Mouse (Mus musculus): ENCODE measurements around the gene Zfp566. TPM values are rescaled to one million over a fixed set of nuclear protein-coding genes. Genes with fewer than 3 reads are reported as not detected.

Zfp566 gene
- polyA plus RNA-seq, 1 experiment: 6.1 TPM

DNA sequence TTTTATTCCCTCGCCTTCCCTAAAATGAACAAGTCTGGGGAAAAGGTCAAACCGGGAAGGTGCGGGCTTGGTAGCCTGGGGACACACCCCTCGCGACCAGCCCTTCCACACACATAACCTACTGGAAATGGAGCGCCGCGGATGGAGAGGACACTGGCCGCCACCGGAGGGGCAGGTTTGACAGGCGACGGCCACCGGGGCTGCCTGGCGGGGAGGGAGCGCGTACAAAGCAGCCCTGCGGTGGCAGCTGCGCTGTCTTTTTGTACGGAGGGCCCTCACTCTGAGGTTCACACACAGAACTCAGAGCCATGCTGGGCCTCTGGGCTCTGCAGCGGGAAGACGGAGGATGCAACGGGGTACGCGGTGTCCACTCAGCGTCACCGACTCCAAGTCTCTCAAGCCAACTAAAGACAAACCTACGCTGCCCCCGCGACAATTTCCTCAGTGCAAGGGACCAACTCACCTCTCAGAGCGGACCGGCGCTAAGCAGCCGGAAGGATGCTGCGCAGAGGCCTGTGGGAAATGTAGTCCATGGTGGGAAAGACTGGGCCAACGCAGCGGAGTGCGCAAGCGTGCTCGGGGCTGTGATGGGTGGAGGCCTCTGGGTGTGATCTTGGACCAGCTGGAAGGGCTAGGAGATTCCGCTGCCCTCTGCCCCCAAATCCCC lies 39.3 kb downstream of the Zfp566 start, which contains the start of gene Zfp14:
Gene Zfp14, minus strand, starts transcription at position 499 of the 667 bp plus-strand sequence.
- DNase-seq: peak; percentile 94 to 95
- Histone ChIP-seq H3K27me3 (ENCODE audit: control insufficient read depth, insufficient read depth, low read length) (no peaks in the 10 kb centered on the region), H3K27ac (ENCODE audit: insufficient read depth, low read length) (peak within 1 kb of the TSS; percentile 65), H3K4me1 (ENCODE audit: control insufficient read depth, insufficient read depth, low read length) (0 out of 2 replicates have a peak, but pooled peaks cover 3% of the 10 kb centered on the region), H3K4me3 (replicated peaks; ENCODE audit: insufficient read depth, low read depth, low read length) (peak within 1 kb of the TSS; percentile 78)
- WGBS: under 1% methylated on average over 40 of the region's 40 CpGs
- peak; percentile 76; the same call in 1 of the 2 replicates for TF ChIP-seq POLR2A (IDR thresholded peaks at IDR 0.05; ENCODE audit: borderline replicate concordance, insufficient read depth, low read length)
- no peak for TF ChIP-seq CTCF (IDR thresholded peaks at IDR 0.05; ENCODE audit: borderline replicate concordance, insufficient read depth, low read depth, low read length)

DNA sequence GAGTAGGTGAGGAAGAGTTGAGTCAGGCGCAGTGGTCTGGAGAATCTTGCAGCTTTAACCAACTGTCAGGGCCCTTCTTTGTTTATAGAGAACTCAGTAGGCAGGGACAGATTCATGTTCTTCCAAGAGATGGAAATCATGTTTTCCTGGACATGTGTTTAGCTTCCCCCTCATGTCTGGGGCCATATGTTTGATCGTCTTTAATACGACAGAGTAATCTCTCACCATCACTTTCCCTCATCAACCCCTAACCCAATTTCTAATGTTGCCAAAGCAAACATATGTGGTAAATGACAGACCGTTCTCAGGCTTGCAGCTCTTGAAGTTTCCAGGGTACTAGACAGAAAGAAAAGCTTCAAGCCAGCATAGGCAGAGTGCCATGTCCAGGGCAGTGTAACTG lies 42.2 kb downstream of the Zfp566 start:
- DNase-seq: no peak
- no peak overlapping the region for H3K4me3 ChIP-seq (replicated peaks; ENCODE audit: insufficient read depth, low read depth, low read length)
- H3K4me1 ChIP-seq (ENCODE audit: control insufficient read depth, insufficient read depth, low read length): 0 out of 2 replicates have a peak, but pooled peaks cover 3% of the 10 kb centered on the region
- 70% methylated on average over 4 of the region's 4 CpGs for WGBS
- no peaks in the 10 kb centered on the region for H3K27me3 ChIP-seq (ENCODE audit: control insufficient read depth, insufficient read depth, low read length)
- no peak overlapping the region for H3K27ac ChIP-seq (ENCODE audit: insufficient read depth, low read length)
- TF ChIP-seq POLR2A (IDR thresholded peaks at IDR 0.05; ENCODE audit: borderline replicate concordance, insufficient read depth, low read length): no peak
- TF ChIP-seq CTCF (IDR thresholded peaks at IDR 0.05; ENCODE audit: borderline replicate concordance, insufficient read depth, low read depth, low read length): no peak

DNA sequence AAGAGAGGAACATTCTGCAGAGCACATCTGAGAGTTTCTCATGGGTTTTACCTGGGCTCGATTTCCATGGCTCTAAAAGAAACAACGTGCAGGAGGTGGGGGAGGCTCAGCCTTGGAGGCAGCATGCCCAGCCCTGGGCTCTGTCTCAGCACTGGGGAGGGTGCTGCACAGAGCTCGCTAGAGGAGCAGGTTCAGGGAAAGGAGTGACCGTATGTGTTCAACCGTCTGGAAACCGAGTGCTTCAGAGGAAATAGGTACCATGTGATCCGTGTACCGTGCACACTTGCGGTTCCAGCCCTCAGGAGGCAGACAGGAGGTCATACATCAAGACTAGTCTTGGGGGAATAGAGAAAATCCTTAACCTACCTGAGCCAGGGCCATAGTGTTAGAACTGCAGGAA lies 46.0 kb downstream of the Zfp566 start:
- H3K27me3 ChIP-seq (ENCODE audit: control insufficient read depth, insufficient read depth, low read length): no peaks in the 10 kb centered on the region
- TF ChIP-seq POLR2A (IDR thresholded peaks at IDR 0.05; ENCODE audit: borderline replicate concordance, insufficient read depth, low read length): no peak
- no peak for TF ChIP-seq CTCF (IDR thresholded peaks at IDR 0.05; ENCODE audit: borderline replicate concordance, insufficient read depth, low read depth, low read length)
- no peak overlapping the region for H3K4me3 ChIP-seq (replicated peaks; ENCODE audit: insufficient read depth, low read depth, low read length)
- no peaks in the 10 kb centered on the region for H3K4me1 ChIP-seq (ENCODE audit: control insufficient read depth, insufficient read depth, low read length)
- no peak for DNase-seq
- 64% methylated on average over 9 of the region's 9 CpGs for WGBS
- no peak overlapping the region for H3K27ac ChIP-seq (ENCODE audit: insufficient read depth, low read length)

DNA sequence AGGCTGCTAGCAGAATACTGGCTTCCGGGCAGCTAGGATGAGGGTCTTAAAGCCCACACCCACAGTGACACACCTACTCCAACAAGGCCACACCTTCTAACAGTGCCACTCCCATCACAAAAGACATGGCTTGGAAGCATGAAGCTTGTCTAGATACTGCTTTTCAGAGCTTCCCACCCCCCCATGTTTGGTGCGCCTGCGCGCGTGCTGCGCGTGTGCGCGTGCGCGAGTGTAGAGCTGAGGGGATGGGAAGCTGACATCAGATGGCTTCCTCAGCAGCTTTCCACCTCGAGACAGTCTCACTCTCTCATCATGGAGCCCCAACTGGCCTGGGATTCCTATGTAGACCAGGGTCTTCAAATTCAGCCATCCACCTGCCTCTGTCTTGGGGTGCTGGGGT lies 56.0 kb downstream of the Zfp566 start:
- H3K27me3 ChIP-seq (ENCODE audit: control insufficient read depth, insufficient read depth, low read length): no peaks in the 10 kb centered on the region
- H3K27ac ChIP-seq (ENCODE audit: insufficient read depth, low read length): no peak overlapping the region
- no peaks in the 10 kb centered on the region for H3K4me1 ChIP-seq (ENCODE audit: control insufficient read depth, insufficient read depth, low read length)
- whole genome bisulfite sequencing: 93% methylated on average over 12 of the region's 12 CpGs
- DNase-seq: no peak
- no peak for TF ChIP-seq CTCF (IDR thresholded peaks at IDR 0.05; ENCODE audit: borderline replicate concordance, insufficient read depth, low read depth, low read length)
- TF ChIP-seq POLR2A (IDR thresholded peaks at IDR 0.05; ENCODE audit: borderline replicate concordance, insufficient read depth, low read length): no peak
- H3K4me3 ChIP-seq (replicated peaks; ENCODE audit: insufficient read depth, low read depth, low read length): no peak overlapping the region

DNA sequence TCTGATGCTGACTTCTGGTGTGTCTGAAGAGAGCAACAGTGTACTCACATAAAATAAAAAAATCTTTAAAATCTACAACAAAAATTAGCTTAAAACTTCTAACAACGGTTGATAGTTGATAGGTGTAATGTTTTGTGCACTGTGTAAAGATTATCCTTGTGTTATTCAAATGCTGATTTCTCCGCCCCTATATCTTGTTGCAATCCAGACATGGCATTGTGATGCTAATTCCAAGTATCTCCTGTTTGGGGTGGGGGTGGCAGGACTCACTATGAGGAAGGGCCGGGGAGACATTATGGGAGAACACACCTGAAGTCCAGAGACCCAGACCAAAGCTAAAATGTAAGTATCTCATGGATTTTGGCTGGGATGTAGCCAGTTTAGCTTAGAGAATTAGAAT lies 58.9 kb downstream of the Zfp566 start:
- TF ChIP-seq POLR2A (IDR thresholded peaks at IDR 0.05; ENCODE audit: borderline replicate concordance, insufficient read depth, low read length) (no peak), CTCF (IDR thresholded peaks at IDR 0.05; ENCODE audit: borderline replicate concordance, insufficient read depth, low read depth, low read length) (no peak)
- Histone ChIP-seq H3K4me1 (ENCODE audit: control insufficient read depth, insufficient read depth, low read length) (no peaks in the 10 kb centered on the region), H3K27me3 (ENCODE audit: control insufficient read depth, insufficient read depth, low read length) (no peaks in the 10 kb centered on the region), H3K4me3 (replicated peaks; ENCODE audit: insufficient read depth, low read depth, low read length) (no peak overlapping the region), H3K27ac (ENCODE audit: insufficient read depth, low read length) (no peak overlapping the region)
- no peak for DNase-seq
- WGBS: 75% methylated on average over 3 of the region's 3 CpGs

DNA sequence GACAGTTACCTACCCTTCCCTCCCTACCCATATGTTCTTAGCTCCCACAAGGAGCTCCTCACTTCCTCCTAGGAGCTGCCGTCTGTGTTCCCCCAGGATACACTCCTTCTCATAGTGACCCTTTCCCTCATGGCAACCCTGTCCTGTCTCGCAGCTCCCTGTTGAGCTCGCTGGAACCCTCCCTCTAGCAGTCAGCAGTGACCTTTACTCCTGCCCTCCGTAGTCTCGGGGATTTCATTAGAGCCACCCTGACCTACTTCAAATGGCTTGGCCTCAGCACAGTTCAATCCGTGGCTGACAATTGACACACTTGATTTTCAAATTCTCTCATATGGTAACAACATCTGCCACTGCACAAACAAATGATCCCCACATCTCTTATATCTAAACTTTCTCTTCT lies 59.6 kb downstream of the Zfp566 start:
- Histone ChIP-seq H3K4me1 (ENCODE audit: control insufficient read depth, insufficient read depth, low read length) (no peaks in the 10 kb centered on the region), H3K4me3 (replicated peaks; ENCODE audit: insufficient read depth, low read depth, low read length) (no peak overlapping the region), H3K27me3 (ENCODE audit: control insufficient read depth, insufficient read depth, low read length) (no peaks in the 10 kb centered on the region), H3K27ac (ENCODE audit: insufficient read depth, low read length) (no peak overlapping the region)
- TF ChIP-seq POLR2A (IDR thresholded peaks at IDR 0.05; ENCODE audit: borderline replicate concordance, insufficient read depth, low read length) (no peak), CTCF (IDR thresholded peaks at IDR 0.05; ENCODE audit: borderline replicate concordance, insufficient read depth, low read depth, low read length) (no peak)
- 32% methylated on average over 6 of the region's 6 CpGs for WGBS
- DNase-seq: no peak

DNA sequence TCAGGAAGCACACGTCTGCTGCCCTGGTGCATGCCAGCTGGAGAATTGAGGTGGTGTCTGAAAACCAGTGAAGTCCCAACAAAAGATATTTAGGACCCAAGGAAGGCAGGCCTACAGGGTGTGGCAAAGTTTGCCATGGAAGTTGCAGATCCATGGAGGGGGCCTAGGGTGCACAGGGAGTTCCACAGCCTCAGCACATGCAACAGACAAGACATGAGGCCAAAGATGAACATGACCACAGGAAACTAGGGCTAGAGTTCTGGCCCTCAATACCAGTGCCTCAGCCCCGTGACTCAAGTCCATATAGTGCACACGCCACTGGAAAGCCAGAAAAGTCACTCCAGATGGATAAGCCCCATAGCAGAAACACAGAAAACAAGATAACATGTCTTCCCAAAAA lies 61.8 kb downstream of the Zfp566 start:
- 81% methylated on average over 3 of the region's 3 CpGs for WGBS
- TF ChIP-seq POLR2A (IDR thresholded peaks at IDR 0.05; ENCODE audit: borderline replicate concordance, insufficient read depth, low read length): no peak
- no peak for TF ChIP-seq CTCF (IDR thresholded peaks at IDR 0.05; ENCODE audit: borderline replicate concordance, insufficient read depth, low read depth, low read length)
- Histone ChIP-seq H3K4me1 (ENCODE audit: control insufficient read depth, insufficient read depth, low read length) (no peaks in the 10 kb centered on the region), H3K27ac (ENCODE audit: insufficient read depth, low read length) (no peak overlapping the region), H3K4me3 (replicated peaks; ENCODE audit: insufficient read depth, low read depth, low read length) (no peak overlapping the region), H3K27me3 (ENCODE audit: control insufficient read depth, insufficient read depth, low read length) (no peaks in the 10 kb centered on the region)
- no peak for DNase-seq

Other genes with a start within 250 kb of the Zfp566 start
- gene Zfp940, start 236.9 kb downstream of the Zfp566 start, polyA plus RNA-seq (2012; rRNA removed): 10.6 and 10.8 TPM in 2 replicates
- gene Zfp420, start 230.5 kb downstream of the Zfp566 start, polyA plus RNA-seq (2012; rRNA removed): 12.7 and 13.6 TPM in 2 replicates
- 13.7 and 14.4 TPM in 2 replicates for gene Zfp27, start 184.0 kb downstream of the Zfp566 start, polyA plus RNA-seq (2012; rRNA removed)
- gene Zfp383, start 182.3 kb downstream of the Zfp566 start, polyA plus RNA-seq (2012; rRNA removed): 13.4 and 14.0 TPM in 2 replicates
- 15.4 and 17.3 TPM in 2 replicates for gene Zfp74, start 136.4 kb downstream of the Zfp566 start, polyA plus RNA-seq (2012; rRNA removed)
- 3.3 and 4.2 TPM in 2 replicates for gene Zfp568, start 106.6 kb downstream of the Zfp566 start, polyA plus RNA-seq (2012; rRNA removed)
- 14.8 and 18.3 TPM in 2 replicates for gene Zfp14, start 39.1 kb downstream of the Zfp566 start, polyA plus RNA-seq (2012; rRNA removed)
- gene Zfp82, start 17.6 kb downstream of the Zfp566 start, polyA plus RNA-seq (2012; rRNA removed): 2.7 and 2.9 TPM in 2 replicates
- gene Gm26920, start 117 bp downstream of the Zfp566 start, polyA plus RNA-seq (2012; rRNA removed): 0.27 and 0.65 TPM in 2 replicates
- 46.3 and 46.6 TPM in 2 replicates for gene Zfp260, start 4.2 kb upstream of the Zfp566 start, polyA plus RNA-seq (2012; rRNA removed)
- gene Zfp382, start 31.4 kb upstream of the Zfp566 start, polyA plus RNA-seq (2012; rRNA removed): 7.1 and 8.3 TPM in 2 replicates
- 37.6 and 38.0 TPM in 2 replicates for gene Zfp146, start 79.2 kb upstream of the Zfp566 start, polyA plus RNA-seq (2012; rRNA removed)
- 24.7 and 32.0 TPM in 2 replicates for gene Cox7a1, start 93.6 kb upstream of the Zfp566 start, polyA plus RNA-seq (2012; rRNA removed)
- 463 and 475 TPM in 2 replicates for gene Capns1, start 108.3 kb upstream of the Zfp566 start, polyA plus RNA-seq (2012; rRNA removed)
- 167 and 182 TPM in 2 replicates for gene Polr2i, start 141.4 kb upstream of the Zfp566 start, polyA plus RNA-seq (2012; rRNA removed)
- gene Tbcb, start 141.7 kb upstream of the Zfp566 start, polyA plus RNA-seq (2012; rRNA removed): 134 and 147 TPM in 2 replicates
- gene Ovol3, start 145.2 kb upstream of the Zfp566 start, polyA plus RNA-seq (2012; rRNA removed): not detected in 2 replicates
- gene Thap8, start 189.6 kb upstream of the Zfp566 start, polyA plus RNA-seq (2012; rRNA removed): 0.16 TPM in 1 of 2 replicates, not detected in the other
- gene Wdr62, start 189.9 kb upstream of the Zfp566 start, polyA plus RNA-seq (2012; rRNA removed): 3.8 and 4.6 TPM in 2 replicates
- gene Clip3, start 201.2 kb upstream of the Zfp566 start, polyA plus RNA-seq (2012; rRNA removed): 726 and 810 TPM in 2 replicates
- 197 and 214 TPM in 2 replicates for gene Alkbh6, start 218.2 kb upstream of the Zfp566 start, polyA plus RNA-seq (2012; rRNA removed)
- 63.4 and 63.8 TPM in 2 replicates for gene Syne4, start 224.3 kb upstream of the Zfp566 start, polyA plus RNA-seq (2012; rRNA removed)
- 0.57 and 0.73 TPM in 2 replicates for gene E130208F15Rik, start 231.2 kb upstream of the Zfp566 start, polyA plus RNA-seq (2012; rRNA removed)
- gene Sdhaf1, start 233.4 kb upstream of the Zfp566 start, polyA plus RNA-seq (2012; rRNA removed): 21.9 and 23.8 TPM in 2 replicates

Data from cerebellum, adult 2 months (tissue).